Mouse (Mus musculus) splenic B cell, adult 2 months (primary cell): ENCODE measurements around the gene Olfr65.

Experiments used
- DNase-seq: peaks from one replicate; pipeline ENCODE4 v3.0.0-alpha.2; 2011; ENCODE audit warnings: low read depth, low spot score
- H3K27me3 ChIP-seq: 2 replicates; pipeline ENCODE4 v1.6.1; 2012; ENCODE audit warnings: mild to moderate bottlenecking, low read length, moderate library complexity, mixed read lengths; ENCODE audit not compliant: control insufficient read depth, poor library complexity, insufficient read depth, severe bottlenecking
- H3K36me3 ChIP-seq: 2 replicates; pipeline ENCODE4 v1.6.1; 2012; ENCODE audit warnings: mild to moderate bottlenecking, low read length, moderate library complexity, mixed read lengths; ENCODE audit not compliant: control insufficient read depth, poor library complexity, insufficient read depth, severe bottlenecking

The Olfr65 gene

DNA sequence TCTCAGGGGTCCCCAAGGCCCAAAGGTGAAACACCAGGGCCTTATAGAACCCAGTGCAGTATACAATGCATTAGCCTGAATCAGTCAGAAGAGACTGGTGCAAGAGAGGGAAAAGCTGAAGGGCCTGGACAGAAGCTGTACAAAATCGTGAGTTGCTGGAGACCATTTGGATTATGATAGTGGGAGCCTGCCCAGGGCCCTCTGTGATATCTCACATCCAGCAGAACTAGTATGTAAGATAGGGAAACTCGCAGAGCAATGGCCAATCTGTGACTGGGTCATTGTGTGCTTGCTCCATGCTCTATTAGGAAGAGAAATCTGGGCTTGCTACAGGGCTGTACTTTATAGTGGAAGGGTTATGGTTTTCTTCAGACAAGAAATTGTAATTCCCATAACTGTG is 31.0 kb downstream of the Olfr65 start, which contains the start of gene Olfr632:
TSS of gene Olfr632 (plus strand) at position 84 of the 400 bp plus-strand sequence.
- H3K36me3 ChIP-seq = no peaks in the 10 kb centered on the region
- H3K27me3 ChIP-seq = no peaks in the 10 kb centered on the region
- DNase-seq = no peak

DNA sequence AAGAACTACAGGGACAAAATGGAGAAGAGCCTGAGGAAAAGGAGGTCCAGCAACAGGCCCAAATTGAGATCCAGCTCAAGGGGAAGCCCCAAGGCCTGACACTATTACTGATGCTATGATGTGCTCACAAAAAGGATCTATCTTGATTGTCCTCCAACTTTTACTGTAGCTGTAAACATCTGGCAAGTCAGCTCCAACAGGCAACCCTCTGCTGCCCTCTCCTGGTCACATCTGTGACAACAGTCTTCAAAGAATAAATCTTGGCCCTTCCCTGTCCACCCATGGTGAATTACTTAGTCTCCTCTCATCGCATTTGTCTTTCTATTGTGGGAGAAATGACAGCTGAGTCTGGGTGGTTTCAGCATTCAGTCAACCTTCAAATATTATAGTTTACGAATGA is 39.4 kb downstream of the Olfr65 start:
- Histone ChIP-seq H3K27me3 (no peaks in the 10 kb centered on the region), H3K36me3 (no peaks in the 10 kb centered on the region)
- peak; percentile 78 for DNase-seq

DNA sequence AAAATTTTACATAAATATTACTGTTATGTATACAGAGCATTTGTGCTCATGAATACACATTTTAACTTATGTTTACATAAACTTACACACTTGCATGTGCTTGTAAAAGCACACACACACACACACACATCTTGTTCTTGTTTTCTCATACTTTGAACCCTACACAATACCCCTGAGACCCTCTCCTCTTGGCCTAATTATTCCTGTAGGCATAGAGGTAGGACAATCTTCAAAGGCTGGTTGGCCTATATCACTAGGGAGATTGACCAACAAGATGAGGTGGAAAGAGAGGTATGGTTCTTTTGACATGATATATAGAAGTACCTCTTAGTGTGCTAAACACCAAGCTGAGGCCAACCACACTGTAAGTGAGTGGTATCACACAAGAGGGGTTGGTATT is 40.9 kb downstream of the Olfr65 start, which contains the start of gene Olfr633:
TSS of gene Olfr633 (plus strand) at position 301 of the 400 bp plus-strand sequence.
- DNase-seq = no peak
- Histone ChIP-seq H3K36me3 (no peaks in the 10 kb centered on the region), H3K27me3 (no peaks in the 10 kb centered on the region)
